ENCODE assay signal across 7 mouse cellular contexts in genomic region chr12:87443115-87443699, GRCm38 (mm10). TPM values are rescaled to one million over a fixed set of nuclear protein-coding genes. Genes with fewer than 3 reads are reported as not detected.
DNase-seq lines count a peak whose midpoint lies in the region; ATAC-seq and TF ChIP-seq lines count a peak whose summit lies in the region.

No protein-coding gene starts in this region.

- peak overlapping the region; percentile 98 for H3K4me3 ChIP-seq in spleen, adult 2 months (ENCODE audit: extremely low read depth, insufficient read depth, insufficient read length)
- peak overlapping the region; percentile 100 for H3K4me3 ChIP-seq in embryonic facial prominence, embryonic 14.5 days (ENCODE audit: low read depth, low read length)
- H3K4me3 ChIP-seq in intestine, postnatal 0 days (ENCODE audit: low read depth, low read length), result peak overlapping the region; percentile 100
- H3K4me3 ChIP-seq in neural tube, embryonic 14.5 days (ENCODE audit: low read depth, low read length), result peak overlapping the region; percentile 86

- no peak for TF ChIP-seq POLR2A in spleen, adult 2 months (IDR thresholded peaks at IDR 0.05; ENCODE audit: low read depth, low read length)

- peak; percentile 79 for ATAC-seq in embryonic facial prominence, embryonic 14.5 days (ENCODE audit: low read depth)
- peak; percentile 70 for ATAC-seq in intestine, postnatal 0 days
- ATAC-seq in neural tube, embryonic 14.5 days (ENCODE audit: low read depth), result peak; percentile 87

- H3K4me1 ChIP-seq in spleen, adult 2 months (ENCODE audit: control insufficient read depth, insufficient read depth, insufficient read length), result peaks cover 7% of the 10 kb centered on the region; the same call in 1 of the 2 replicates
- H3K4me1 ChIP-seq in embryonic facial prominence, embryonic 14.5 days (ENCODE audit: control insufficient read depth, insufficient read depth, low read length), result 0 out of 2 replicates have a peak, but pooled peaks cover 5% of the 10 kb centered on the region
- H3K4me1 ChIP-seq in intestine, postnatal 0 days (replicated peaks; ENCODE audit: control insufficient read depth, insufficient read depth, low read length), result 0 out of 2 replicates have a peak, but pooled peaks cover 4% of the 10 kb centered on the region
- peaks cover 17% of the 10 kb centered on the region; the same call in 1 of the 2 replicates for H3K4me1 ChIP-seq in neural tube, embryonic 14.5 days (ENCODE audit: control insufficient read depth, insufficient read depth, low read length)

- under 1% methylated on average over 33 of the region's 33 CpGs for WGBS in spleen, adult 2 months
- under 1% methylated on average over 29 of the region's 33 CpGs for WGBS in embryonic facial prominence, embryonic 14.5 days
- under 1% methylated on average over 33 of the region's 33 CpGs for WGBS in intestine, postnatal 0 days
- WGBS in neural tube, embryonic 14.5 days, result under 1% methylated on average over 33 of the region's 33 CpGs

- H3K27ac ChIP-seq in spleen, adult 2 months (ENCODE audit: insufficient read depth, low read length), result peak overlapping the region; percentile 78
- H3K27ac ChIP-seq in embryonic facial prominence, embryonic 14.5 days (replicated peaks; ENCODE audit: low read depth, low read length), result peak overlapping the region; percentile 87
- H3K27ac ChIP-seq in intestine, postnatal 0 days (ENCODE audit: low read depth, low read length), result peak overlapping the region; percentile 81
- peak overlapping the region; percentile 76 for H3K27ac ChIP-seq in neural tube, embryonic 14.5 days (ENCODE audit: low read depth, low read length)

- H3K27me3 ChIP-seq in spleen, adult 2 months (ENCODE audit: control insufficient read depth, insufficient read depth, low read length), result no peaks in the 10 kb centered on the region
- no peaks in the 10 kb centered on the region for H3K27me3 ChIP-seq in embryonic facial prominence, embryonic 14.5 days (replicated peaks; ENCODE audit: control insufficient read depth, insufficient read depth, low read length)
- no peaks in the 10 kb centered on the region for H3K27me3 ChIP-seq in intestine, postnatal 0 days (replicated peaks; ENCODE audit: control insufficient read depth, insufficient read depth, low read length)
- no peaks in the 10 kb centered on the region for H3K27me3 ChIP-seq in neural tube, embryonic 14.5 days (ENCODE audit: control insufficient read depth, insufficient read depth, low read length)

- H3K9me3 ChIP-seq in embryonic facial prominence, embryonic 14.5 days (ENCODE audit: control insufficient read depth, low read length), result no peaks in the 10 kb centered on the region
- H3K9me3 ChIP-seq in intestine, postnatal 0 days (ENCODE audit: control insufficient read depth), result no peaks in the 10 kb centered on the region
- H3K9me3 ChIP-seq in neural tube, embryonic 14.5 days (ENCODE audit: control insufficient read depth, low read length), result no peaks in the 10 kb centered on the region

- H3K4me2 ChIP-seq in embryonic facial prominence, embryonic 14.5 days (ENCODE audit: low read depth, low read length), result peak overlapping the region; percentile 85
- H3K4me2 ChIP-seq in intestine, postnatal 0 days (replicated peaks; ENCODE audit: low read depth), result peak overlapping the region; percentile 79
- H3K4me2 ChIP-seq in neural tube, embryonic 14.5 days (ENCODE audit: low read depth, low read length), result peak overlapping the region; percentile 96

- no peak for TF ChIP-seq CTCF in spleen, adult 2 months (IDR thresholded peaks at IDR 0.05; ENCODE audit: extremely low read depth, insufficient read depth, insufficient read length, insufficient replicate concordance)
- no peak for TF ChIP-seq CTCF in intestine, postnatal 0 days (IDR thresholded peaks at IDR 0.05; ENCODE audit: low read depth)

- peak overlapping the region; percentile 95 for H3K9ac ChIP-seq in embryonic facial prominence, embryonic 14.5 days (ENCODE audit: low read depth, low read length)
- peak overlapping the region; percentile 89 for H3K9ac ChIP-seq in intestine, postnatal 0 days (ENCODE audit: low read depth, low read length)
- peak overlapping the region; percentile 70 for H3K9ac ChIP-seq in neural tube, embryonic 14.5 days (replicated peaks; ENCODE audit: low read depth, low read length)

- no peak for DNase-seq in spleen, adult 2 months (ENCODE audit: low read depth in 1 of 2, low spot score in 2 of 2)
- no peak for DNase-seq in spleen, adult 12 weeks (ENCODE audit: low spot score)
- DNase-seq in embryonic facial prominence, embryonic 14.5 days (ENCODE audit: low spot score), result peak; percentile 19
- no peak for DNase-seq in ovary, adult 18-20 months (ENCODE audit: low spot score)
- DNase-seq in left cerebral cortex, adult 8-10 months (ENCODE audit: low spot score in 2 of 2), result no peak

- H3K36me3 ChIP-seq in spleen, adult 2 months (ENCODE audit: control insufficient read depth, insufficient read depth, low read length), result peaks cover 22% of the 10 kb centered on the region
- peaks cover 52% of the 10 kb centered on the region for H3K36me3 ChIP-seq in embryonic facial prominence, embryonic 14.5 days (ENCODE audit: control insufficient read depth, insufficient read depth, low read length)
- peaks cover 37% of the 10 kb centered on the region for H3K36me3 ChIP-seq in intestine, postnatal 0 days (ENCODE audit: control insufficient read depth, insufficient read depth)
- H3K36me3 ChIP-seq in neural tube, embryonic 14.5 days (ENCODE audit: control insufficient read depth, insufficient read depth, low read length), result peaks cover 33% of the 10 kb centered on the region

RNA-seq across cellular contexts. Expression of gene Slirp, which starts 0.5 kb away (rescaled TPM):
- 4.4 and 4.8 TPM in 2 replicates for polyA plus RNA-seq in spleen, adult 2 months (2012; rRNA removed)
- 282 and 304 TPM in 2 replicates for polyA plus RNA-seq in embryonic facial prominence, embryonic 14.5 days (2014; fragmentation: Nextera tagmentation; extraction: Ambion mirVana)
- polyA plus RNA-seq in intestine, postnatal 0 days (2015; fragmentation: Nextera tagmentation; extraction: Ambion mirVana), result 250 and 272 TPM in 2 replicates
- polyA plus RNA-seq in neural tube, embryonic 14.5 days (2014; fragmentation: Nextera tagmentation; extraction: Ambion mirVana), result 212 and 251 TPM in 2 replicates
- total RNA-seq in left cerebral cortex, adult 8-10 months (2022), result 100 to 1,000 TPM; 101 to 134 (median 108) TPM

RNA-seq across cellular contexts. Expression of gene Alkbh1, which starts 0.6 kb away (rescaled TPM):
- polyA plus RNA-seq in spleen, adult 2 months (2012; rRNA removed), result 17.0 and 17.5 TPM in 2 replicates
- 36.7 and 39.4 TPM in 2 replicates for polyA plus RNA-seq in embryonic facial prominence, embryonic 14.5 days (2014; fragmentation: Nextera tagmentation; extraction: Ambion mirVana)
- polyA plus RNA-seq in intestine, postnatal 0 days (2015; fragmentation: Nextera tagmentation; extraction: Ambion mirVana), result 13.6 and 21.9 TPM in 2 replicates
- 38.1 and 40.4 TPM in 2 replicates for polyA plus RNA-seq in neural tube, embryonic 14.5 days (2014; fragmentation: Nextera tagmentation; extraction: Ambion mirVana)
- 10 to 100 TPM; 18.8 to 22.9 (median 19.0) TPM for total RNA-seq in left cerebral cortex, adult 8-10 months (2022)

RNA-seq across cellular contexts. Expression of gene Snw1, which starts 28.9 kb away (rescaled TPM):
- 5.1 and 6.0 TPM in 2 replicates for polyA plus RNA-seq in spleen, adult 2 months (2012; rRNA removed)
- polyA plus RNA-seq in embryonic facial prominence, embryonic 14.5 days (2014; fragmentation: Nextera tagmentation; extraction: Ambion mirVana), result 102 and 118 TPM in 2 replicates
- 66.9 and 70.7 TPM in 2 replicates for polyA plus RNA-seq in intestine, postnatal 0 days (2015; fragmentation: Nextera tagmentation; extraction: Ambion mirVana)
- polyA plus RNA-seq in neural tube, embryonic 14.5 days (2014; fragmentation: Nextera tagmentation; extraction: Ambion mirVana), result 101 and 112 TPM in 2 replicates
- total RNA-seq in left cerebral cortex, adult 8-10 months (2022), result 10 to 100 TPM; 65.5 to 74.1 (median 70.7) TPM

RNA-seq across cellular contexts. Expression of gene Gm5788, which starts 51.3 kb away (rescaled TPM):
- not detected in 2 replicates for polyA plus RNA-seq in spleen, adult 2 months (2012; rRNA removed)
- not detected in 2 replicates for polyA plus RNA-seq in embryonic facial prominence, embryonic 14.5 days (2014; fragmentation: Nextera tagmentation; extraction: Ambion mirVana)
- not detected in 2 replicates for polyA plus RNA-seq in intestine, postnatal 0 days (2015; fragmentation: Nextera tagmentation; extraction: Ambion mirVana)
- not detected in 2 replicates for polyA plus RNA-seq in neural tube, embryonic 14.5 days (2014; fragmentation: Nextera tagmentation; extraction: Ambion mirVana)
- not detected for total RNA-seq in left cerebral cortex, adult 8-10 months (2022)

RNA-seq across cellular contexts. Expression of gene Sptlc2, which starts 55.1 kb away (rescaled TPM):
- 6.1 and 7.5 TPM in 2 replicates for polyA plus RNA-seq in spleen, adult 2 months (2012; rRNA removed)
- polyA plus RNA-seq in embryonic facial prominence, embryonic 14.5 days (2014; fragmentation: Nextera tagmentation; extraction: Ambion mirVana), result 73.3 and 77.1 TPM in 2 replicates
- polyA plus RNA-seq in intestine, postnatal 0 days (2015; fragmentation: Nextera tagmentation; extraction: Ambion mirVana), result 186 and 199 TPM in 2 replicates
- polyA plus RNA-seq in neural tube, embryonic 14.5 days (2014; fragmentation: Nextera tagmentation; extraction: Ambion mirVana), result 70.5 and 81.8 TPM in 2 replicates
- total RNA-seq in left cerebral cortex, adult 8-10 months (2022), result 10 to 100 TPM; 27.6 to 37.0 (median 32.7) TPM

Comparison
In these comparisons a context has a peak if more than half of its experiments do, and no peak if none do; other contexts are left out.
1. RNA of gene Slirp, which starts 0.5 kb away (polyA plus RNA-seq): 282 to 304 TPM in embryonic facial prominence, embryonic 14.5 days, 250 to 272 TPM in intestine, postnatal 0 days and 212 to 251 TPM in neural tube, embryonic 14.5 days; 4.4 to 4.8 TPM in spleen, adult 2 months; every median in the first group is over 10 times any median in the second.
2. Peak in every context shown above with its lines, with median percentiles within 50 percentile points of each other: H3K27ac ChIP-seq, H3K4me3 ChIP-seq, ATAC-seq, H3K4me2 ChIP-seq and H3K9ac ChIP-seq.